Mouse (Mus musculus) olfactory bulb, adult 2 months (tissue): ENCODE measurements at regions not wholly inside any gene's neighbourhood (a gene's known extent, or its start where the extent isn't known, plus 50 kb on each side); places are given as distances from the start of the nearest gene placed in this dataset.

ENCODE experiments used
- CTCF ChIP-seq: fragments of 200-500 bp; IDR thresholded peaks from 2 replicates; pipeline ENCODE4 v1.5.1; 2012; ENCODE audit warnings: low read depth, mild to moderate bottlenecking, low read length, moderate library complexity; ENCODE audit not compliant: insufficient read depth
- POLR2A ChIP-seq: fragments of 200-500 bp; IDR thresholded peaks from 2 replicates; pipeline ENCODE4 v1.6.1; 2012; ENCODE audit warnings: mild to moderate bottlenecking, low read depth, low read length, moderate library complexity; ENCODE audit not compliant: insufficient read depth

DNA sequence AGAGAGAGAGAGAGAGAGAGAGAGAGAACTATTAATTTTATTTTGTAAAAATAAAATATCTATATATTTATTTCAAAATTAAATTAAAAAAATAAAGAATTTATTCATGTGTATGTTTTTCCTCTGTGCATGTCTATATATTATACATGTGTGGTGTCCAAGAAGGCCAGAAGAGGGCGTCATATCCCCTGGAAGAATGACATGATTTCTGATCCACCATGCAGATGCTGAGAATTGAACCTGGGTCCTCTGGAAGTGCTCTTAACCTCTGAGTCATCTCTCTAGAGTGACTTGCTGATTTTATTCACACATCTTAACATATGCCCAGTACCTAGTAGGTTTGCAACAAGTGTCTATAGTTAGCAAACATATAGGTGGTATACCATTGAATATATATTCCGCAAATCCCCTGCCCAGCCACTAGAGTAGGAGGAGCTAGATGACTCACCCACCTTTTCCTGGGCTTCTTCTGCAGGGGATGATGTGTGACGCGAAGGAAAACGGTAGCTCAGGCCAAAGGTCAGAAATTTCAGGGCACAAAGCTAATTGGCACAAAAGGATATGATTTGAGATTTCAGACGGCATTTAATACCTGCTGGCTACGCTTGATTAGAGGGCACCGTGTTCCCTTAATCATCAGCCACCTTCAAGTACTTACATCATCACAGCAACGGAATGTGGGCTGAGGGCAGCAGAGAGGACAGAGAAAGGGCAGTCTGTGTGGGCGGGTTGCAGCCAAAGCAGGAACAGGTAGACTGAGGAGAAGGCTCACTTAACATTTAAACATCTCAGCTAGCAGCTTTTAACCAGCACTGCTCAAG, 105.3 kb upstream of the Map4k3 start:
- TF ChIP-seq CTCF (no peak), POLR2A (no peak)
